Mouse (Mus musculus) midbrain, embryonic 12.5 days (tissue): ENCODE results near the gene Dnajc14. TPM values are rescaled to one million over a fixed set of nuclear protein-coding genes. Genes with fewer than 3 reads are reported as not detected.

Experiments used
- polyA plus RNA-seq: library from polyadenylated mRNA; unstranded; fragments of >200 nt; fragmentation: Nextera tagmentation; extraction: Ambion mirVana; gene quantifications from 2 replicates; pipeline ENCODE4 v1.2.1, GENCODE M21; 2016

Gene Dnajc14
- polyA plus RNA-seq, 1 experiment from 2014 or later, result 59.8 TPM

Other genes starting within 250 kb of the Dnajc14 start
- gene Pa2g4, start 238.1 kb upstream of the Dnajc14 start, polyA plus RNA-seq, result 164 and 170 TPM in 2 replicates
- gene Erbb3, start 214.4 kb upstream of the Dnajc14 start, polyA plus RNA-seq, result 0.76 and 0.94 TPM in 2 replicates
- gene Rps26, start 177.3 kb upstream of the Dnajc14 start, polyA plus RNA-seq, result 444 and 507 TPM in 2 replicates
- gene Ikzf4, start 158.1 kb upstream of the Dnajc14 start, polyA plus RNA-seq, result 8.3 and 10.4 TPM in 2 replicates
- gene Suox, start 130.0 kb upstream of the Dnajc14 start, polyA plus RNA-seq, result 12.5 and 13.6 TPM in 2 replicates
- gene Rab5b, start 107.8 kb upstream of the Dnajc14 start, polyA plus RNA-seq, result 96.5 and 102 TPM in 2 replicates
- 0.90 and 1.1 TPM in 2 replicates for gene Pmel, start 99.9 kb upstream of the Dnajc14 start, polyA plus RNA-seq
- 76.4 and 85.5 TPM in 2 replicates for gene Cdk2, start 99.0 kb upstream of the Dnajc14 start, polyA plus RNA-seq
- gene Dgka, start 59.2 kb upstream of the Dnajc14 start, polyA plus RNA-seq, result 3.9 and 4.8 TPM in 2 replicates
- 50.5 and 54.6 TPM in 2 replicates for gene Pym1, start 56.2 kb upstream of the Dnajc14 start, polyA plus RNA-seq
- 0.61 and 0.97 TPM in 2 replicates for gene Mmp19, start 13.2 kb upstream of the Dnajc14 start, polyA plus RNA-seq
- 21.4 and 24.0 TPM in 2 replicates for gene Tmem198b, start 308 bp downstream of the Dnajc14 start, polyA plus RNA-seq
- gene Sarnp, start 13.3 kb downstream of the Dnajc14 start, polyA plus RNA-seq, result 217 and 219 TPM in 2 replicates
- 38.5 and 41.7 TPM in 2 replicates for gene Ormdl2, start 17.6 kb downstream of the Dnajc14 start, polyA plus RNA-seq
- 10.8 and 12.0 TPM in 2 replicates for gene Gdf11, start 87.7 kb downstream of the Dnajc14 start, polyA plus RNA-seq
- gene Cd63, start 96.9 kb downstream of the Dnajc14 start, polyA plus RNA-seq, result 168 and 190 TPM in 2 replicates
- 16.2 and 16.6 TPM in 2 replicates for gene Rdh5, start 118.8 kb downstream of the Dnajc14 start, polyA plus RNA-seq
- gene Bloc1s1, start 120.0 kb downstream of the Dnajc14 start, polyA plus RNA-seq, result 235 and 249 TPM in 2 replicates
- gene Itga7, start 129.8 kb downstream of the Dnajc14 start, polyA plus RNA-seq, result 2.1 TPM in 2 replicates
- gene Mettl7b, start 156.9 kb downstream of the Dnajc14 start, polyA plus RNA-seq, result not detected in 2 replicates
- gene Olfr9, start 185.4 kb downstream of the Dnajc14 start, polyA plus RNA-seq, result not detected in 2 replicates
- not detected in 2 replicates for gene Olfr763, start 206.7 kb downstream of the Dnajc14 start, polyA plus RNA-seq
- gene Olfr764-ps1, start 235.8 kb downstream of the Dnajc14 start, polyA plus RNA-seq, result not detected in 2 replicates
- gene Olfr765, start 245.9 kb downstream of the Dnajc14 start, polyA plus RNA-seq, result not detected in 2 replicates